Mouse (Mus musculus) kidney, adult 2 months (tissue): ENCODE data around the gene Olfr699.
"Not testable (repeated sequence)": the region's sequence is repeated elsewhere in the genome, so short reads cannot be mapped to it uniquely, and the experiment has no call there.

Source experiments
- CTCF ChIP-seq: fragments of 200-500 bp; conservative IDR thresholded peaks from 2 replicates; pipeline ENCODE4 v1.5.1; 2011; ENCODE audit warnings: low read depth, mild to moderate bottlenecking, control low read depth, low read length, moderate library complexity, mixed read lengths; ENCODE audit not compliant: insufficient read depth, insufficient read length
- POLR2A ChIP-seq: fragments of 200-500 bp; IDR thresholded peaks from one replicate; pipeline ENCODE4 v1.6.1; 2011; ENCODE audit warnings: low read depth, low read length, control low read depth

- not testable (repeated sequence) for TF ChIP-seq CTCF, POLR2A
Measured at GRCm38 (mm10) chr7:106761008-106761407, 32.0 kb downstream of the Olfr699 start.
